Mouse (Mus musculus) heart, postnatal 0 days (tissue): Measurements from ENCODE around the gene Setd6. TPM values are rescaled to one million over a fixed set of nuclear protein-coding genes. Genes with fewer than 3 reads are reported as not detected.
A peak's percentile ranks its signal among the peaks of the same experiment; 100 is the strongest.

Experiments used
- ATAC-seq: fragments of 200-750 bp; cut with Nextera tagmentation; 2 replicates; pipeline ENCODE4 v1.8.0; 2017; ENCODE audit warnings: low read depth, moderate number of reproducible peaks, moderate library complexity; ENCODE audit not compliant: insufficient read depth
- DNase-seq: peaks from one replicate; pipeline ENCODE4 v3.0.0-alpha.2; 2016; ENCODE audit warnings: low spot score
- H3K27ac ChIP-seq: fragments of 300-500 bp; sonication (generic); 2 replicates; pipeline ENCODE4 v1.5.1; 2014; ENCODE audit warnings: low read depth, mild to moderate bottlenecking
- H3K27me3 ChIP-seq: fragments of 300-500 bp; sonication (generic); 2 replicates; pipeline ENCODE4 v1.6.1; 2014; ENCODE audit warnings: low read length, mixed read lengths; ENCODE audit not compliant: control insufficient read depth, insufficient read depth
- H3K36me3 ChIP-seq: fragments of 300-500 bp; sonication (generic); replicated peaks from 2 replicates; pipeline ENCODE4 v1.6.1; 2014; ENCODE audit warnings: low read length, mixed read lengths; ENCODE audit not compliant: control insufficient read depth, insufficient read depth
- H3K4me1 ChIP-seq: fragments of 300-500 bp; sonication (generic); 2 replicates; pipeline ENCODE4 v1.6.1; 2014; ENCODE audit warnings: antibody characterized with exemption; ENCODE audit not compliant: control insufficient read depth, insufficient read depth
- H3K4me2 ChIP-seq: fragments of 300-500 bp; sonication (generic); 2 replicates; pipeline ENCODE4 v1.6.1; 2014; ENCODE audit warnings: low read depth, mild to moderate bottlenecking, low read length, moderate library complexity
- H3K4me3 ChIP-seq: fragments of 300-500 bp; sonication (generic); 2 replicates; pipeline ENCODE4 v1.5.1; 2014; ENCODE audit warnings: low read depth, low read length
- H3K9ac ChIP-seq: fragments of 300-500 bp; sonication (generic); replicated peaks from 2 replicates; pipeline ENCODE4 v1.6.1; 2014; ENCODE audit warnings: low read depth, low read length, mixed read lengths
- H3K9me3 ChIP-seq: fragments of 300-500 bp; sonication (generic); replicated peaks from 2 replicates; pipeline ENCODE4 v1.6.1; 2016; ENCODE audit warnings: low read length; ENCODE audit not compliant: control insufficient read depth
- CTCF ChIP-seq: IDR thresholded peaks from 2 replicates; pipeline ENCODE4 v1.5.1; 2016; ENCODE audit warnings: antibody characterized with exemption, control low read depth, low read depth
- EP300 ChIP-seq: IDR thresholded peaks from 2 replicates; pipeline ENCODE4 v1.6.1; 2016; ENCODE audit warnings: antibody characterized with exemption, low read depth
- WGBS: fragments of 180-500 bp; shearing (Covaris S2); extraction: QIAGEN DNeasy Blood & Tissue Kit; methylation state at CpG from one replicate; pipeline ENCODE4 v1.1.7; 2014; 5-methylcytosine and 5-hydroxymethylcytosine counted together
- polyA plus RNA-seq: library from polyadenylated mRNA; unstranded; fragments of >200 nt; fragmentation: Nextera tagmentation; extraction: Ambion mirVana; gene quantifications from 2 replicates; pipeline ENCODE4 v1.2.1, GENCODE M21; 2015
- total RNA-seq: library from RNA; depleted of rRNA; stranded (reverse); fragments of >200 nt; gene quantifications from 2 replicates; pipeline ENCODE4 v1.2.3, GENCODE M21; 2014; ENCODE audit warnings: low replicate concordance

Setd6 gene
- total and polyA plus RNA-seq, 2 experiments from 2014 or later, result 12.8 to 13.7 TPM

DNA sequence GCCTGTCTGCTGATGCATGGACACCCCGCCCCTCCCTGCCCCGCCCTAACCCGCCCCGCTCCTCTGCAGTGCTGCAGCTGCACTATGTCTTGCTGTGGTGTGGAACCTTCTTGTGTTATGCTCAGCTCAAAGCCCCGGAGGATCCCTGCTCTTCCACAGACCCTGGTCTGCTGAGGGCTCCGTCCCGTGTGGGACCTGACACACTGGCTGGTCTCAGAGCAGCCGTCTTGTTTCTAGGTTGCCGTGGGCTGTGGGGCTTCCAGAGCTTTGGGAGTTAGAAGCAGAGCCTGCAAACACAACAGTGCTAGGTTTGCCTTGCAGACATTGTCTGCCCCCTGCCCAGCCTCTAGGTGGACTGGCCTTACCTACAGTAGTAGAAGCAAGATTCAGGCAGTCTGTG is 3.3 kb upstream of the Setd6 start:
- peaks cover 55% of the 10 kb centered on the region for H3K36me3 ChIP-seq
- no peak overlapping the region for H3K4me2 ChIP-seq
- H3K4me3 ChIP-seq, result no peak overlapping the region
- peaks cover 14% of the 10 kb centered on the region; the same call in 1 of the 2 replicates for H3K4me1 ChIP-seq
- ATAC-seq, result no peak
- no peak for DNase-seq
- H3K27ac ChIP-seq, result no peak overlapping the region
- WGBS, result 83% methylated on average over 9 of the region's 9 CpGs
- H3K27me3 ChIP-seq, result no peaks in the 10 kb centered on the region
- no peaks in the 10 kb centered on the region for H3K9me3 ChIP-seq
- H3K9ac ChIP-seq, result no peak overlapping the region
- TF ChIP-seq EP300 (no peak), CTCF (no peak)

DNA sequence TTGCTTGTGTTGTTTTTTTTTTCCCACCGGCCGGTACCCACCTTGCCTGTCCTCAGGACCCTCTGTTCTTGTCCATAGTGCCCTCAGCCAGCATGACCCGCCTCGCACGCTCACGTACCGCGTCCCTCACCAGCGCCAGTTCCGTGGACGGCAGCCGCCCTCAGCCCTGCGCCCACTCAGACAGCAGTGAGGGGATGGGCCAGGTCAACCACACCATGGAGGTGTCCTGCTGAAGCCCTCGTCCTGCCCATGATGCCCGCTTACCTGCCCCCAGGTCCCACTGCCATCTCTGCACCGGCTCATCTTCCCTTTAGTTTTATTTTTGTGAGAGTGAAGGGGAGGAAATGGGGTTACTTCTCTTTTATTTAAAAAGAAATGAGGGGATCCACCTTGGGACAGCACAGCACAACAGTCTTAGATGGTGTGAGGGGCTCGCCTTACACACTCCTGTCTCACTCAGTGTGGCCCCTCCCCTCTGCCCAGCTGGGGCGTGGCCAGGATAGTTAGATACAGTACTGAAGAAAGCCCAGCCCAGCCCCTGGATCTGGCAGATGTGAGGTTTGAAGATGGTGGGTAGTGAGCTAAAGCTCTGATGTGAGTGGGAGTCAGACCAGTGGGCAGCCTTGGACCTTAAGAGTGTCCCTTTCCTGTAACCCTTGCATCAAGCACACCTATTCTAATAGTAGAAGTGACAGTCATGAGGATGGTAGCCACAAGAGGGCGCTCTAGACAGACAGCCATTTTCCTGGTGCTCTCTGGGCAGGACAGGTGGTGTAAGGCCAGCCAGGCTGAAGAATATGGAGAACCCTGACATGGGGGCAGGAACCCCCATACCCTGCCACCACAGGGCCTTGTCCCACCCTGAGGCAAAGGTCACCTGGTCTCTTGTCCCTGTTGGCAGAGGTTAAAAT is 2.3 kb upstream of the Setd6 start:
- H3K36me3 ChIP-seq, result peaks cover 53% of the 10 kb centered on the region
- no peaks in the 10 kb centered on the region for H3K27me3 ChIP-seq
- TF ChIP-seq CTCF (peak; percentile 70), EP300 (no peak)
- H3K9me3 ChIP-seq, result no peaks in the 10 kb centered on the region
- 75% methylated on average over 19 of the region's 19 CpGs for WGBS
- no peak overlapping the region for H3K27ac ChIP-seq
- H3K4me3 ChIP-seq, result no peak overlapping the region
- H3K4me2 ChIP-seq, result no peak overlapping the region
- peak; percentile 56 for DNase-seq
- H3K4me1 ChIP-seq, result peaks cover 14% of the 10 kb centered on the region; the same call in 1 of the 2 replicates
- H3K9ac ChIP-seq, result no peak overlapping the region
- ATAC-seq, result peak; percentile 7; the same call in 1 of the 2 replicates

DNA sequence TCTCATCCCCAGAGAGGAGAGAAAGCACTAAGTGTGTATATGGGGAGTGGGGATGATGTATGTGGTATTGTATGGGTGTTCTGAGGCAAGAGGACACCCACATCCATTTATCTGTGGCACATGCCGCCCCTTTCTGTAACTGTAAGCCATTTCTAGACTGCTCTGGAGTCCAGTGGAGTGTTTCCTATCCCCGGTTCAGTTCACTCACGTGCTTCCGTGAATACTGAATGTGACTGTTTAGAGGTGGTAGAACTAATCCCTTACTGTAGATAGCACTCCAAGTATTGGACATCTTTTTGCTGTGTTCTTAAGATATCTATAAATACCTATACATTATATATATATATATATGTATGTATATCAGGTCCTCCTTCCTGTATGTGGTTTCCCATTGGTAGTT is 1.3 kb upstream of the Setd6 start:
- Histone ChIP-seq H3K9ac (no peak overlapping the region), H3K4me1 (peaks cover 14% of the 10 kb centered on the region; the same call in 1 of the 2 replicates), H3K27me3 (no peaks in the 10 kb centered on the region), H3K36me3 (peaks cover 53% of the 10 kb centered on the region), H3K27ac (no peak overlapping the region), H3K4me3 (no peak overlapping the region), H3K9me3 (no peaks in the 10 kb centered on the region), H3K4me2 (no peak overlapping the region)
- WGBS, result 80% methylated on average over 4 of the region's 4 CpGs
- DNase-seq, result no peak
- no peak for TF ChIP-seq CTCF
- TF ChIP-seq EP300, result no peak
- ATAC-seq, result no peak

DNA sequence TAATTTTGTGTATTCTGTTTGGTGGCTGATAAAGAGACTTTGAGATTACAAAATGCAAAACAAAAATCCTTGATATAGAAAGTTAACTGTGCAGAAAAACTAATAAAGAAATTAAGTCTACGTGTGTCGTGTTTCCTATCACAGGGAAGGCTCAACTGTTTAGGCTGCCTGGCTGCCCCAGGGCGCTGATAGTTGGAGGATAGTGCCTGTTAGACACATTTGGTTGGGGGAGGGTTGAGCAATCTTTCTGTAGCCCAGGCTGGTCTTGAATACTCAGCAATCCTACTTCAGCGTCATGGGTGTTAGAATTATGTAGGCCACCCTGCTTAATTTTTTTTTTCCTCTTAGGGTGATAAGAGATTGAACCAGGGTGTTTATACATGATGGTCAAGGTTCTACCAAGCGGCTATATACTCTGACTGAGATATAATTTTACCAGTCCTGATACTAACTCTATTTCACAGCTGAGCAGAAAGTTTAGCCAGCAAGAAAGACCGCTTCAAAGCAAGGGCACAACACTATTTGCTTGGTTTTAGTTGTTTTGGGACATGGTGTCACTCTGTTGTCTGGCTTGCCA is 756 bp upstream of the Setd6 start:
- H3K9ac ChIP-seq, result 0 out of 2 replicates have a peak overlapping the region, but pooled peaks have one; percentile 64
- WGBS, result 67% methylated on average over 6 of the region's 6 CpGs
- peaks cover 53% of the 10 kb centered on the region for H3K36me3 ChIP-seq
- no peaks in the 10 kb centered on the region for H3K27me3 ChIP-seq
- no peaks in the 10 kb centered on the region for H3K9me3 ChIP-seq
- DNase-seq (no peak), ATAC-seq (no peak)
- no peak for TF ChIP-seq EP300
- TF ChIP-seq CTCF, result no peak
- H3K27ac ChIP-seq, result peak overlapping the region; percentile 40; the same call in 1 of the 2 replicates
- H3K4me1 ChIP-seq, result peaks cover 14% of the 10 kb centered on the region; the same call in 1 of the 2 replicates
- H3K4me3 ChIP-seq, result peak overlapping the region; percentile 74
- H3K4me2 ChIP-seq, result peak overlapping the region; percentile 87

DNA sequence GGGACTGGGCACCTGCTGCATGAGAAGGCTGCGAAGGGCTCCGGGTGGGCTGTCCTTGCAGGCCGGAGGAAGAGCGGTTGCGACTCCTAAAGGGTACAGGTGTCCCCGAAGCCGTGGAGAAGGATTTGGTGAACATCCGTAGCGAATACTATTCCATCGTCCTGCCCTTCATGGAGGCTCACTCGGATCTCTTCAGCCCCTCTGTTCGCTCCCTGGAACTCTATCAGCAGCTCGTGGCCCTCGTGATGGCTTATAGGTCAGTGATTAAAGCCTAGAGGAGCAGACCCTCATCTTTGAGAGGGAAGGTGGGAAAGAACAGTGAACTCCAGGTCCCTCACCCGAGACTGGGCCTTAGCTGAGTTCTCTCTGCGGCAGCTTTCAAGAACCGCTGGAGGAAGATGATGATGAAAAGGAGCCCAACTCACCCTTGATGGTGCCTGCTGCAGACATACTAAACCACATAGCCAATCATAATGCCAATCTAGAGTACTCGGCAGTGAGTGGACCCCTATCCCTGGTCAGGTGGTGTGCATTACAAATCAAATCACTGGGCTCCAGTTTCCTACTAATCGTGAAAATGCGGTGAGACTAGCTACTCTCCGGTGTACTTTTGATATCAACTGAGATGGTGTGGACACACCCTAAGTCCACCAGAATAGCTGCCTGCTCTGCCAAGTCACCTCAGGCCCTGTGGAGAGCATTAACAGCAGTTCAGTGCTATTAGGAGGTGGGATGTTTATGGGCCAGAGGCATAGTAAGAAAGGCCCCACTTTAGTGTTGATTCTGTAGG is 1.1 kb downstream of the Setd6 start:
- ATAC-seq (no peak), DNase-seq (no peak)
- Histone ChIP-seq H3K27me3 (no peaks in the 10 kb centered on the region), H3K36me3 (peaks cover 53% of the 10 kb centered on the region), H3K9me3 (no peaks in the 10 kb centered on the region), H3K4me2 (peak overlapping the region; percentile 87), H3K27ac (no peak overlapping the region), H3K4me1 (peaks cover 10% of the 10 kb centered on the region; the same call in 1 of the 2 replicates), H3K4me3 (peak overlapping the region; percentile 74), H3K9ac (peak overlapping the region; percentile 64; the same call in 1 of the 2 replicates)
- 21% methylated on average over 21 of the region's 21 CpGs for WGBS
- TF ChIP-seq CTCF, result no peak
- TF ChIP-seq EP300, result no peak
